Mouse (Mus musculus): Measurements from ENCODE around the gene Ppcdc. TPM values are rescaled to one million over a fixed set of nuclear protein-coding genes. Genes with fewer than 3 reads are reported as not detected.

Gene Ppcdc
- total RNA-seq, 2 experiments from 2014 or later = 16.3 to 16.8 TPM

- TF ChIP-seq CTCF (IDR thresholded peaks at IDR 0.05) = no peak
- Histone ChIP-seq H3K27ac (no peak overlapping the region), H3K4me3 (no peak overlapping the region)
- intact Hi-C loops (cut with DNase I) = loop anchor here (5.0 kb wide), 1 partner anchor 59 kb away; no protein-coding TSS in a partner anchor
- DNase-seq (ENCODE audit: extremely low spot score in 1 of 2, low spot score in 2 of 2) = no peak
Measured at GRCm38 (mm10) chr9:57342906-57343474, 96.9 kb downstream of the Ppcdc start.

- DNase-seq (ENCODE audit: extremely low spot score in 1 of 2, low spot score in 2 of 2) = no peak
- TF ChIP-seq CTCF (IDR thresholded peaks at IDR 0.05) = no peak
- intact Hi-C loops (cut with DNase I) = loop anchor here (5.0 kb wide), 1 partner anchor 60 kb away; no protein-coding TSS in a partner anchor
Measured at GRCm38 (mm10) chr9:57342186-57342585, 97.7 kb downstream of the Ppcdc start.

GRCm38 (mm10) chr9:57340361-57340760, 99.6 kb downstream of the Ppcdc start:
- no peak for TF ChIP-seq CTCF (IDR thresholded peaks at IDR 0.05)
- no peak overlapping the region for H3K27ac ChIP-seq
- no peak overlapping the region for H3K4me3 ChIP-seq
- DNase-seq (ENCODE audit: extremely low spot score in 1 of 2, low spot score in 2 of 2) = no peak
- intact Hi-C loops (cut with DNase I) = loop anchor here (5.0 kb wide), 1 partner anchor 62 kb away; no protein-coding TSS in a partner anchor

More at GRCm38 (mm10) chr9:57342186-57342585, 97.7 kb downstream of the Ppcdc start:
- no peak overlapping the region for H3K4me3 ChIP-seq
- no peak overlapping the region for H3K27ac ChIP-seq

- H3K27ac ChIP-seq = no peak overlapping the region
- H3K4me3 ChIP-seq = no peak overlapping the region
- intact Hi-C loops (cut with DNase I) = loop anchor here (5.0 kb wide), 1 partner anchor 63 kb away; no protein-coding TSS in a partner anchor
- DNase-seq (ENCODE audit: extremely low spot score in 1 of 2, low spot score in 2 of 2) = no peak
- no peak for TF ChIP-seq CTCF (IDR thresholded peaks at IDR 0.05)
Measured at GRCm38 (mm10) chr9:57339577-57340210, 100.2 kb downstream of the Ppcdc start.

GRCm38 (mm10) chr9:57338706-57339105, 101.2 kb downstream of the Ppcdc start:
- no peak for TF ChIP-seq CTCF (IDR thresholded peaks at IDR 0.05)
- DNase-seq (ENCODE audit: extremely low spot score in 1 of 2, low spot score in 2 of 2) = no peak
- intact Hi-C loops (cut with DNase I) = no loop called here
- Histone ChIP-seq H3K4me3 (no peak overlapping the region), H3K27ac (no peak overlapping the region)

Other genes starting within 250 kb of the Ppcdc start
- gene Trcg1, start 203.6 kb downstream of the Ppcdc start, total RNA-seq (2021) = not detected
- gene 1700017B05Rik, start 177.5 kb downstream of the Ppcdc start, total RNA-seq (2021) = 10 to 100 TPM; 18.5 to 20.1 TPM
- gene Scamp5, start 27.9 kb upstream of the Ppcdc start, total RNA-seq (2021) = 100 to 1,000 TPM; 379 TPM
- 10 to 100 TPM; 16.9 to 18.5 TPM for gene Rpp25, start 63.9 kb upstream of the Ppcdc start, total RNA-seq (2021)
- 100 to 1,000 TPM; 374 to 440 TPM for gene Cox5a, start 81.2 kb upstream of the Ppcdc start, total RNA-seq (2021)
- 10 to 100 TPM; 18.1 to 21.6 TPM for gene Fam219b, start 97.4 kb upstream of the Ppcdc start, total RNA-seq (2021)
- 10 to 100 TPM; 63.4 to 76.9 TPM for gene Mpi, start 112.6 kb upstream of the Ppcdc start, total RNA-seq (2021)
- 10 to 100 TPM; 19.8 to 22.3 TPM for gene Scamp2, start 120.8 kb upstream of the Ppcdc start, total RNA-seq (2021)
- 10 to 100 TPM; 36.3 to 37.1 TPM for gene Ulk3, start 149.3 kb upstream of the Ppcdc start, total RNA-seq (2021)
- 1 to 10 TPM; 9.1 to 9.6 TPM for gene Cplx3, start 166.2 kb upstream of the Ppcdc start, total RNA-seq (2021)
- gene Lman1l, start 180.7 kb upstream of the Ppcdc start, total RNA-seq (2021) = not detected
- 10 to 100 TPM; 32.9 to 39.6 TPM for gene Csk, start 213.5 kb upstream of the Ppcdc start, total RNA-seq (2021)
- gene Cyp1a2, start 243.6 kb upstream of the Ppcdc start, total RNA-seq (2021) = not detected
- under 1 TPM; 0.16 TPM for gene Cyp1a1, start 247.8 kb upstream of the Ppcdc start, total RNA-seq (2021)